Comparison of ENCODE assay signal across 9 mouse cellular contexts in the genomic region with DNA sequence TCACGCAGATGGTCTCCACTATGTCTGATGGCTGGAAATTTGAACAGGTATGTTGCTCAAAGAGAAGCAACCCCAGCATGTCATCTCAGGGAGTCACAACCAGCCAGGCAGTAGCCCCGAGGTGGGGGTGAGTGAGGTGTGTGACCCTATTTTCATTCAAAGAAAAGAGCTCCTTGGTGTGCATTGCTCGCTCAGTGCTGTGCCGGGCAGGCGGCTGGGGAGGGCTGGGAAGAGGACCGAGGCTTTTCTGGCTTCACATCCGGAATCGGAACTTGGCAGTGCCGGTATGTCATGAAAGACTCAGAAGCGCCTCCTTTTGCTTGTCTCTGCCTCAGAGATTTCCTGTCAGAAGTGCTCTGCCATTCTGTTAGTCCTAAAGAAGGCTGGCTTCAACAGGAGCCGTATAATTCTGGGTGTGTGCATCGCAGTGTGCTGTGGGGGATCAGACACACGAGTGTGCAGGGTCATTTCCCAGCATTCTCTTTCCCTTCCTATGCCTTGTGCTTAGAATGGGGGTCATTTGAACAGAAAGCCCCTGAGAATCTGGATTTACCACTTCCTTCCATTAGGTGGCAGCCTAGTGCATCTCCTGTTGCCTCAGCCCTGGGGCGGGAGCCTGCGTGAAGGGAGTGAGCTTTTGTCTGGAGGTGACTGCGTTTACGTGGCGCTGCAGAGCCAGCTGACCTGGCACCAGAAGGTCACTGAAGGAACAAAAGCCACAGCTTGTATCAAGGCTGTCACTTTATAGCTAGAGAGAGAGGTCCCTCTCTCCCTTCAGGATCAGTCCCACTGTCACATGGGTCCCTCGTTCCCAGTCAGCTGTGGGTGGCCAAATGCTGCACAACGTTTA. TPM values are rescaled to one million over a fixed set of nuclear protein-coding genes. Genes with fewer than 3 reads are reported as not detected.
A peak's percentile ranks its signal among the peaks of the same experiment; 100 is the strongest.
DNase-seq lines count a peak whose midpoint lies in the region; ATAC-seq and TF ChIP-seq lines count a peak whose summit lies in the region.
"Had no signal": no experiment of that assay in that cellular context is flagged by ENCODE, and none has a peak within 500 bp of the region (broad histone marks: within the 10 kb centered on the region; RNA-seq: fewer than 3 reads in every experiment).

No protein-coding gene starts in this region.

- no peak overlapping the region for H3K9ac ChIP-seq in MEL (ENCODE audit: control insufficient read depth, low read depth, low read length, poor library complexity, severe bottlenecking)
- H3K9ac ChIP-seq in forebrain, embryonic 14.5 days (ENCODE audit: low read length), result peak overlapping the region; percentile 10; the same call in 1 of the 2 replicates
- H3K9ac ChIP-seq in neural tube, embryonic 15.5 days (replicated peaks), result 0 out of 2 replicates have a peak overlapping the region, but pooled peaks have one; percentile 31

- no peaks in the 10 kb centered on the region; a peak in 2 of 4 replicates for H3K36me3 ChIP-seq in MEL (ENCODE audit: control insufficient read depth in 1 of 2, insufficient read depth in 2 of 2, low read length in 2 of 2)
- H3K36me3 ChIP-seq in forebrain, embryonic 14.5 days (ENCODE audit: control insufficient read depth, insufficient read depth, low read length), result peaks cover 76% of the 10 kb centered on the region
- peaks cover 64% of the 10 kb centered on the region for H3K36me3 ChIP-seq in neural tube, embryonic 15.5 days

- H3K4me3 ChIP-seq in MEL (ENCODE audit: control insufficient read depth in 1 of 2, insufficient read depth in 1 of 2, low read depth in 2 of 2, low read length in 2 of 2), result no peak overlapping the region
- H3K4me3 ChIP-seq in forebrain, embryonic 14.5 days (ENCODE audit: low read depth, low read length), result no peak overlapping the region
- 0 out of 2 replicates have a peak overlapping the region, but pooled peaks have one; percentile 8 for H3K4me3 ChIP-seq in neural tube, embryonic 15.5 days (replicated peaks)

- H3K9me3 ChIP-seq in MEL (replicated peaks; ENCODE audit: insufficient read depth, low read length), result no peaks in the 10 kb centered on the region
- H3K9me3 ChIP-seq in forebrain, embryonic 14.5 days (replicated peaks; ENCODE audit: control insufficient read depth, low read length), result no peaks in the 10 kb centered on the region
- no peaks in the 10 kb centered on the region for H3K9me3 ChIP-seq in neural tube, embryonic 15.5 days (replicated peaks)

- H3K79me2 ChIP-seq in MEL (ENCODE audit: control insufficient read depth, insufficient read depth, low read length, poor library complexity), result no peaks in the 10 kb centered on the region

- no peak for TF ChIP-seq EP300 in MEL (IDR thresholded peaks at IDR 0.05; ENCODE audit: low read depth in 1 of 2, low read length in 2 of 2)

- WGBS in forebrain, embryonic 14.5 days, result 33% methylated on average over 20 of the region's 20 CpGs
- 36% methylated on average over 20 of the region's 20 CpGs for WGBS in neural tube, embryonic 15.5 days

- peak; percentile 80 for DNase-seq in MEL (ENCODE audit: low read depth, low spot score)
- DNase-seq in forebrain, embryonic 14.5 days (ENCODE audit: low spot score), result peak; percentile 90
- DNase-seq in heart, postnatal 14 days, result peak; percentile 74 to 81
- peak; percentile 74 to 85 for DNase-seq in kidney, postnatal 4 days
- peak; percentile 68 to 81 for DNase-seq in lung, adult 18-20 months
- DNase-seq in thymus, postnatal 25 days, result peak; percentile 85

- peak overlapping the region; percentile 27; the same call in 1 of the 2 replicates for H3K4me2 ChIP-seq in forebrain, embryonic 14.5 days (ENCODE audit: low read length)
- peak overlapping the region; percentile 41 for H3K4me2 ChIP-seq in neural tube, embryonic 15.5 days

- ATAC-seq in cerebellum, adult (ENCODE audit: insufficient number of reproducible peaks, low FRiP score, low TSS enrichment), result peak; percentile 45; the same call in 1 of the 2 replicates
- ATAC-seq in forebrain, embryonic 14.5 days, result peak; percentile 78
- ATAC-seq in neural tube, embryonic 15.5 days (ENCODE audit: low FRiP score), result peak; percentile 68

- peak; percentile 75 to 90 (median 80) for TF ChIP-seq CTCF in MEL (IDR thresholded peaks at IDR 0.05 in 2 of 3, conservative IDR thresholded peaks at IDR 0.05 in 1 of 3; ENCODE audit: control insufficient read depth in 1 of 3, insufficient read depth in 1 of 3, low read depth in 2 of 3, low read length in 3 of 3, poor library complexity in 1 of 3, severe bottlenecking in 1 of 3)

- no peaks in the 10 kb centered on the region for H3K27me3 ChIP-seq in MEL (ENCODE audit: control insufficient read depth in 1 of 2, insufficient read depth in 2 of 2, low read length in 2 of 2)
- H3K27me3 ChIP-seq in forebrain, embryonic 14.5 days (replicated peaks; ENCODE audit: control insufficient read depth, insufficient read depth, low read length), result no peaks in the 10 kb centered on the region
- no peaks in the 10 kb centered on the region for H3K27me3 ChIP-seq in neural tube, embryonic 15.5 days (replicated peaks)

- peak; percentile 56 for TF ChIP-seq RAD21 in MEL (IDR thresholded peaks at IDR 0.05; ENCODE audit: low read depth, low read length)

- TF ChIP-seq POLR2A in MEL (IDR thresholded peaks at IDR 0.05; ENCODE audit: control insufficient read depth in 1 of 2, insufficient read depth in 1 of 2, low read depth in 1 of 2, low read length in 2 of 2, poor library complexity in 1 of 2), result no peak

- intact Hi-C loops in heart, postnatal 14 days (cut with DNase I), result loop anchor here (2.0 to 5.0 kb wide), 2 partner anchors 45 to 70 kb away; no protein-coding TSS in a partner anchor

- no peak overlapping the region for H3K27ac ChIP-seq in MEL (ENCODE audit: control insufficient read depth, low read depth, low read length)
- peak overlapping the region; percentile 23; the same call in 1 of the 2 replicates for H3K27ac ChIP-seq in forebrain, embryonic 14.5 days (ENCODE audit: low read depth, low read length)
- H3K27ac ChIP-seq in neural tube, embryonic 15.5 days (replicated peaks), result peak overlapping the region; percentile 63
- H3K27ac ChIP-seq: macrophage had no signal

- no peaks in the 10 kb centered on the region for H3K4me1 ChIP-seq in MEL (ENCODE audit: control insufficient read depth in 1 of 2, insufficient read depth in 2 of 2, low read length in 2 of 2)
- H3K4me1 ChIP-seq in forebrain, embryonic 14.5 days (ENCODE audit: control insufficient read depth, insufficient read depth, low read length), result no peaks in the 10 kb centered on the region
- H3K4me1 ChIP-seq in neural tube, embryonic 15.5 days, result peaks cover 20% of the 10 kb centered on the region

TF ChIP-seq in MEL, 35 proteins besides CTCF, POLR2A, EP300 and RAD21:
- TF ChIP-seq SIN3A (IDR thresholded peaks at IDR 0.05; ENCODE audit: low read length), result 0 out of 2 replicates have a peak, but pooled peaks have one; percentile 30
- peak; percentile 69 for TF ChIP-seq SMC3 (IDR thresholded peaks at IDR 0.05; ENCODE audit: low read depth, low read length)
- TF ChIP-seq MAZ (IDR thresholded peaks at IDR 0.05; ENCODE audit: low read depth, low read length), result peak; percentile 49; the same call in 1 of the 2 replicates
- no peak for TF ChIP-seq ZNF384 (IDR thresholded peaks at IDR 0.05; ENCODE audit: low read depth, low read length)
- peak; percentile 31; the same call in 1 of the 2 replicates for TF ChIP-seq HCFC1 (IDR thresholded peaks at IDR 0.05; ENCODE audit: low read depth, low read length)
- peak; percentile 41 for TF ChIP-seq ZC3H11A (IDR thresholded peaks at IDR 0.05; ENCODE audit: low read depth, low read length)
TF ChIP-seq in MEL: peak in this region for 5.

RNA-seq across cellular contexts. Expression of gene Kctd2, which starts 7.8 kb away (rescaled TPM):
- 12.3 and 13.2 TPM in 2 replicates for total RNA-seq in MEL (2012; rRNA removed)
- 10 to 100 TPM in 1 of 2 experiments, not detected in 1; 20.6 TPM for polyA plus RNA-seq in MEL (2012; ENCODE audit: insufficient read depth in 1 of 2, insufficient read length in 2 of 2, low read depth in 1 of 2, low replicate concordance in 2 of 2, missing spikeins in 1 of 2)
- polyA plus RNA-seq in forebrain, embryonic 14.5 days (2014; fragmentation: Nextera tagmentation; extraction: Ambion mirVana), result 17.8 and 17.9 TPM in 2 replicates
- total RNA-seq in heart, postnatal 14 days (2021), result 10 to 100 TPM; 22.2 to 25.2 TPM
- 19.0 and 22.4 TPM in 2 replicates for polyA plus RNA-seq in neural tube, embryonic 15.5 days (2015; fragmentation: Nextera tagmentation; extraction: Ambion mirVana)

RNA-seq across cellular contexts. Expression of gene Atp5h, which starts 7.9 kb away (rescaled TPM):
- 665 and 706 TPM in 2 replicates for total RNA-seq in MEL (2012; rRNA removed)
- polyA plus RNA-seq in MEL (2012; ENCODE audit: insufficient read depth in 1 of 2, insufficient read length in 2 of 2, low read depth in 1 of 2, low replicate concordance in 2 of 2, missing spikeins in 1 of 2), result 1,000 to 10,000 TPM in 1 of 2 experiments, 100 to 1,000 TPM in 1; 525 to 1,715 TPM
- polyA plus RNA-seq in forebrain, embryonic 14.5 days (2014; fragmentation: Nextera tagmentation; extraction: Ambion mirVana), result 768 and 904 TPM in 2 replicates
- 1,000 to 10,000 TPM; 2,066 to 2,137 TPM for total RNA-seq in heart, postnatal 14 days (2021)
- 949 and 1,025 TPM in 2 replicates for polyA plus RNA-seq in neural tube, embryonic 15.5 days (2015; fragmentation: Nextera tagmentation; extraction: Ambion mirVana)

RNA-seq across cellular contexts. Expression of gene Trim80, which starts 12.6 kb away (rescaled TPM):
- not detected in 2 replicates for total RNA-seq in MEL (2012; rRNA removed)
- polyA plus RNA-seq in MEL (2012; ENCODE audit: insufficient read depth in 1 of 2, insufficient read length in 2 of 2, low read depth in 1 of 2, low replicate concordance in 2 of 2, missing spikeins in 1 of 2), result not detected
- not detected in 2 replicates for polyA plus RNA-seq in forebrain, embryonic 14.5 days (2014; fragmentation: Nextera tagmentation; extraction: Ambion mirVana)
- total RNA-seq in heart, postnatal 14 days (2021), result under 1 TPM in 1 of 2 experiments, not detected in 1; 0.29 TPM
- polyA plus RNA-seq in neural tube, embryonic 15.5 days (2015; fragmentation: Nextera tagmentation; extraction: Ambion mirVana), result 0.09 and 0.10 TPM in 2 replicates
- polyA plus RNA-seq: macrophage had no signal

RNA-seq across cellular contexts. Expression of gene Mrpl58, which starts 24.2 kb away (rescaled TPM):
- 132 and 137 TPM in 2 replicates for total RNA-seq in MEL (2012; rRNA removed)
- polyA plus RNA-seq in MEL (2012; ENCODE audit: insufficient read depth in 1 of 2, insufficient read length in 2 of 2, low read depth in 1 of 2, low replicate concordance in 2 of 2, missing spikeins in 1 of 2), result 100 to 1,000 TPM in 1 of 2 experiments, not detected in 1; 137 TPM
- polyA plus RNA-seq in forebrain, embryonic 14.5 days (2014; fragmentation: Nextera tagmentation; extraction: Ambion mirVana), result 203 and 253 TPM in 2 replicates
- 100 to 1,000 TPM; 128 to 140 TPM for total RNA-seq in heart, postnatal 14 days (2021)
- 175 and 183 TPM in 2 replicates for polyA plus RNA-seq in neural tube, embryonic 15.5 days (2015; fragmentation: Nextera tagmentation; extraction: Ambion mirVana)

RNA-seq across cellular contexts. Expression of gene Slc16a5, which starts 34.6 kb away (rescaled TPM):
- 0.07 TPM in 1 of 2 replicates, not detected in the other for total RNA-seq in MEL (2012; rRNA removed)
- under 1 TPM in 1 of 2 experiments, not detected in 1; 0.26 TPM for polyA plus RNA-seq in MEL (2012; ENCODE audit: insufficient read depth in 1 of 2, insufficient read length in 2 of 2, low read depth in 1 of 2, low replicate concordance in 2 of 2, missing spikeins in 1 of 2)
- 0.12 TPM in 1 of 2 replicates, not detected in the other for polyA plus RNA-seq in forebrain, embryonic 14.5 days (2014; fragmentation: Nextera tagmentation; extraction: Ambion mirVana)
- total RNA-seq in heart, postnatal 14 days (2021), result 1 to 10 TPM in 1 of 2 experiments, not detected in 1; 5.1 TPM
- 0.44 and 7.2 TPM in 2 replicates for polyA plus RNA-seq in neural tube, embryonic 15.5 days (2015; fragmentation: Nextera tagmentation; extraction: Ambion mirVana)
- polyA plus RNA-seq: macrophage had no signal
